Mouse (Mus musculus) stomach, postnatal 0 days (tissue): ENCODE data around the gene Atg2b. TPM values are rescaled to one million over a fixed set of nuclear protein-coding genes. Genes with fewer than 3 reads are reported as not detected.
A peak's percentile ranks its signal among the peaks of the same experiment; 100 is the strongest.

Experiments
- ATAC-seq: fragments of 200-750 bp; cut with Nextera tagmentation; 2 replicates; pipeline ENCODE4 v1.8.0; 2017; ENCODE audit not compliant: low FRiP score, low TSS enrichment
- DNase-seq: peaks from one replicate; pipeline ENCODE4 v3.0.0-alpha.2; 2016; ENCODE audit warnings: low spot score
- H3K27ac ChIP-seq: fragments of 300-500 bp; sonication (generic); replicated peaks from 2 replicates; pipeline ENCODE4 v1.5.1; 2014; ENCODE audit warnings: mild to moderate bottlenecking, control low read depth
- H3K27me3 ChIP-seq: fragments of 300-500 bp; sonication (generic); 2 replicates; pipeline ENCODE4 v1.6.1; 2014; ENCODE audit warnings: low read length; ENCODE audit not compliant: control insufficient read depth, insufficient read depth
- H3K36me3 ChIP-seq: fragments of 300-500 bp; sonication (generic); 2 replicates; pipeline ENCODE4 v1.6.1; 2014; ENCODE audit warnings: low read length, mixed read lengths; ENCODE audit not compliant: control insufficient read depth, insufficient read depth
- H3K4me1 ChIP-seq: fragments of 300-500 bp; sonication (generic); replicated peaks from 2 replicates; pipeline ENCODE4 v1.6.1; 2014; ENCODE audit warnings: antibody characterized with exemption; ENCODE audit not compliant: control insufficient read depth, insufficient read depth
- H3K4me2 ChIP-seq: fragments of 300-500 bp; sonication (generic); replicated peaks from 2 replicates; pipeline ENCODE4 v1.6.1; 2014; ENCODE audit warnings: low read depth, mild to moderate bottlenecking, control low read depth, moderate library complexity
- H3K4me3 ChIP-seq: fragments of 300-500 bp; sonication (generic); 2 replicates; pipeline ENCODE4 v1.5.1; 2014; ENCODE audit warnings: low read depth, low read length, control low read depth
- H3K9ac ChIP-seq: fragments of 300-500 bp; sonication (generic); 2 replicates; pipeline ENCODE4 v1.6.1; 2014; ENCODE audit warnings: mild to moderate bottlenecking, low read length, control low read depth, mixed read lengths
- H3K9me3 ChIP-seq: fragments of 300-500 bp; sonication (generic); 2 replicates; pipeline ENCODE4 v1.6.1; 2016; ENCODE audit warnings: low read length; ENCODE audit not compliant: control insufficient read depth
- CTCF ChIP-seq: IDR thresholded peaks from 2 replicates; pipeline ENCODE4 v1.5.1; 2016; ENCODE audit warnings: antibody characterized with exemption, low read depth, mild to moderate bottlenecking, moderate library complexity
- EP300 ChIP-seq: optimal IDR thresholded peaks from 2 replicates; pipeline ENCODE3; 2016; ENCODE audit warnings: antibody characterized with exemption
- WGBS: fragments of 180-500 bp; shearing (Covaris S2); extraction: QIAGEN DNeasy Blood & Tissue Kit; methylation state at CpG from one replicate; pipeline ENCODE4 v1.1.7; 2014; 5-methylcytosine and 5-hydroxymethylcytosine counted together
- polyA plus RNA-seq: library from polyadenylated mRNA; unstranded; fragments of >200 nt; fragmentation: Nextera tagmentation; extraction: Ambion mirVana; gene quantifications from 2 replicates; pipeline ENCODE4 v1.2.1, GENCODE M21; 2015

Atg2b gene
- polyA plus RNA-seq, 1 experiment from 2014 or later = 4.4 TPM

GRCm38 (mm10) chr12:105678211-105678610, 6.8 kb downstream of the Atg2b start:
- no peaks in the 10 kb centered on the region for H3K9me3 ChIP-seq
- no peak for TF ChIP-seq EP300
- ATAC-seq = no peak
- H3K27ac ChIP-seq = no peak overlapping the region
- H3K4me3 ChIP-seq = no peak overlapping the region
- H3K27me3 ChIP-seq = no peaks in the 10 kb centered on the region
- 0 out of 2 replicates have a peak, but pooled peaks cover 6% of the 10 kb centered on the region for H3K36me3 ChIP-seq
- H3K4me2 ChIP-seq = no peak overlapping the region
- no peak for DNase-seq
- no peak overlapping the region for H3K9ac ChIP-seq
- H3K4me1 ChIP-seq = no peaks in the 10 kb centered on the region
- 90% methylated on average over 7 of the region's 7 CpGs for WGBS

- no peak for ATAC-seq
These were observed 8.7 kb downstream of the Atg2b start for GRCm38 (mm10) chr12:105676274-105676673.

GRCm38 (mm10) chr12:105655850-105656249, 29.2 kb downstream of the Atg2b start:
- Histone ChIP-seq H3K4me1 (no peaks in the 10 kb centered on the region), H3K9ac (no peak overlapping the region), H3K9me3 (no peaks in the 10 kb centered on the region), H3K4me3 (no peak overlapping the region), H3K27ac (no peak overlapping the region), H3K36me3 (peaks cover 46% of the 10 kb centered on the region), H3K27me3 (no peaks in the 10 kb centered on the region), H3K4me2 (no peak overlapping the region)
- no peak for ATAC-seq
- WGBS = 94% methylated on average over 7 of the region's 7 CpGs
- TF ChIP-seq CTCF (no peak), EP300 (no peak)
- DNase-seq = no peak

More at GRCm38 (mm10) chr12:105676274-105676673, 8.7 kb downstream of the Atg2b start:
- Histone ChIP-seq H3K4me3 (no peak overlapping the region), H3K4me2 (no peak overlapping the region), H3K9me3 (no peaks in the 10 kb centered on the region), H3K27ac (no peak overlapping the region), H3K4me1 (no peaks in the 10 kb centered on the region), H3K36me3 (0 out of 2 replicates have a peak, but pooled peaks cover 6% of the 10 kb centered on the region), H3K27me3 (no peaks in the 10 kb centered on the region), H3K9ac (no peak overlapping the region)
- no peak for DNase-seq
- WGBS = 80% methylated on average over 8 of the region's 8 CpGs
- TF ChIP-seq CTCF = no peak
- TF ChIP-seq EP300 = no peak

GRCm38 (mm10) chr12:105642770-105643321, 42.2 kb downstream of the Atg2b start:
- TF ChIP-seq CTCF (no peak), EP300 (no peak)
- ATAC-seq (no peak), DNase-seq (no peak)
- Histone ChIP-seq H3K27ac (no peak overlapping the region), H3K4me3 (no peak overlapping the region), H3K4me1 (no peaks in the 10 kb centered on the region), H3K9ac (no peak overlapping the region), H3K9me3 (no peaks in the 10 kb centered on the region), H3K36me3 (peaks cover 59% of the 10 kb centered on the region), H3K27me3 (no peaks in the 10 kb centered on the region), H3K4me2 (no peak overlapping the region)
- WGBS = 65% methylated on average over 11 of the region's 11 CpGs

GRCm38 (mm10) chr12:105637554-105637953, 47.5 kb downstream of the Atg2b start:
- TF ChIP-seq CTCF (peak; percentile 45), EP300 (no peak)
- H3K4me1 ChIP-seq = no peaks in the 10 kb centered on the region
- H3K27ac ChIP-seq = no peak overlapping the region
- ATAC-seq (no peak), DNase-seq (no peak)
- H3K4me3 ChIP-seq = no peak overlapping the region
- H3K27me3 ChIP-seq = no peaks in the 10 kb centered on the region
- H3K4me2 ChIP-seq = no peak overlapping the region
- H3K9ac ChIP-seq = no peak overlapping the region
- H3K36me3 ChIP-seq = peaks cover 51% of the 10 kb centered on the region
- no peaks in the 10 kb centered on the region for H3K9me3 ChIP-seq
- 77% methylated on average over 4 of the region's 4 CpGs for WGBS

GRCm38 (mm10) chr12:105636551-105636950, 48.5 kb downstream of the Atg2b start:
- no peaks in the 10 kb centered on the region for H3K9me3 ChIP-seq
- no peaks in the 10 kb centered on the region for H3K27me3 ChIP-seq
- H3K9ac ChIP-seq = no peak overlapping the region
- no peak overlapping the region for H3K4me3 ChIP-seq
- peaks cover 43% of the 10 kb centered on the region for H3K36me3 ChIP-seq
- H3K4me2 ChIP-seq = no peak overlapping the region
- WGBS = 92% methylated on average over 9 of the region's 9 CpGs
- no peak for TF ChIP-seq EP300
- TF ChIP-seq CTCF = no peak
- DNase-seq = no peak
- no peak overlapping the region for H3K27ac ChIP-seq
- ATAC-seq = no peak
- H3K4me1 ChIP-seq = no peaks in the 10 kb centered on the region
